Mouse (Mus musculus) retina, embryonic 14.5 days (tissue): ENCODE data around the gene Pcyt1a.

ENCODE experiments used
- DNase-seq: peaks from one replicate; pipeline ENCODE4 v3.0.0-alpha.2; 2015; ENCODE audit warnings: low spot score

Gene Pcyt1a

DNA sequence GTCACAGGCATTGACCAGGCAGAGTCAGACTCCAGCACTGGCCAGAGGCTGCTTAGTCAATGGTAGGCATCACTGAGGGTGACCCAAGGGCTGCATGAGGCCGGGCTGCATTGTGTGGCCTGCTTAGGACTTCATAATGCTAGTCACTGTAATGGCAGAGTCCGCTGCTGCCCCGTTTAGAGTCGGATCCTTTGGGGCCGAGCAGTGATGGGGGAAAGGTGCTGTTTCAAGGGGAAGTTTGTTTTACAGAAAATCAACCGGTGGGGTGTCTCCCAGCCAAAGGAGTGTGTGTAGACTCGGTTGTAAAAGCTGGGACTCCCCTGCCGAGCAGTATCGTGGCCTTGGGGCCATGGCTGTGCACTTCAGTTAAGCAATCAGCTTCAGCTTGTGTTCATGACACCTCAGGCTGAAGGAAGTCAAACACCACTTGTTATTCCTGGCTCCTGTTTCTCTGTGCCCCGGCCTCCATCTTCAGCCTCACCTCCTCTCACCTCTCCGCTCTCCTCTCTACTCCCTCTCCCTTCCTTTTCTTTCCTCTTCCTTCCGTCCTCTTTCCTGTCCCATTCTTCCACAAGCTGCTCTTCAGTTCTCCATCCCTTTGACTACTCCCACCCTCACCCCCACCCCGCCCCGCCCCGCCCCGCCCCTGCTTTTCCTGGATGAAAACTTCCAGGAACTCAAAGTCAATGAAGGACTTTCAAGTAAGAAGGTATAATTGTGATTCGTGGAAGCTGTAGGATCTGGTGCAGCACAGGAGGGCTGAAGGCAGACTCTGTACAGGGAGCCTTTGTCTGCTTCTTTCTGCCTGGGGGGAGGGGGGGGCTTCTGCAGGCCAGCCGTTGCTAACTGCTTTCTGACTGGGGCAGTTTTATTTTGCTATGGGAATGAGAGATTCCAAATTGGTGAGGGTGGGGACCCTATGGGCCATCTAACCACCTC lies 79.9 kb downstream of the Pcyt1a start:
- DNase-seq, result no peak

DNA sequence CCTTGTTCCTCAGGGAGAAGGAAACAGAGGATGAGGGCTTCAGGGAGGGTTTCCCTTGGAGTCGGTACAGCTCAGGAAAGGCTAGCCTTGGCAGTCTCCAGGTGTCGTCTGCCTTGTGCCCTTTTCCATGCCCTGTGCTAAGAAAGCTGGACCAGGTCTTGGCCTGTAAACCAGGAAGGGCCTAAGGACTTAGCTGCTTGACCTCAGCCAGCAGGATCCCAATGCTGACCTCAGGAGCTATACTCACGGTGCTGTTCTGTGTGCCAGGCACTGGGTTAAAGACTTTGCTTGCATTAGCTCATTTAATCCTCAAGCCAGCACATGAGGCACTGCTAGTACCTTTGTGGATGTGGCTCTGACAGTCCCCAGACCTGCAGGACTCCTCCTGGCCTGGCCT lies 80.6 kb downstream of the Pcyt1a start:
- no peak for DNase-seq

DNA sequence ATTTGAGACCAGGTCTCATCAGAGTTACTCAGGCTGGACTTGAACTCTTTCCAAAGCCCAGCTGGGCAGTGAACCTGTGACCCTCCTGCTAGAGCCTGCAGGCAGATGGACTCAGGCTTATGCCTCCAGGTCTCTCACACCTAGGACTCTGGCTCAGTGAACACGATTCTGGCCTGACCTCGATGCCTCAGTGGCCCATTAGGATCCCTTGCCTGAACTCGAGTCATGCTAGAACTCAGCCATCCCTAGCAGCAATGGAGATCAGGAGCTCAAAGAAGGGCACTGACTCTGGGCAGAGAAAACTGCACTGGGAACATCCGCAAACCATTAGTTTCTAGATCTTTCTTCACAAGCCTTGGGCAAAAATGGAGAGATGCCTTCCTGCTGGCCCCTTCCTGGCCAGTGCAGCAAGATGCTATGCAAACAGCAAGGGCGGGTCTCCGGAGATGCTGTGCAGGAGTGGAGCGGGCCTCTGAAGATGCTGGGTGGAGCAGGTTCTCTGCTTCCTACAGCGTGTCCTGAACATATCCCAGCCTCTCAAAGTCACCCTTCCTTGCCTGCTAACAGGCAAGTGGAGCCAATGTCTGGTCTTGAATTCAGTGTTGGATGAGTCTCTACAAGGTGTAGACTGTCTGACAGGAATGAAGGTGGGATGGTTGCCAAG lies 81.2 kb downstream of the Pcyt1a start:
- no peak for DNase-seq

DNA sequence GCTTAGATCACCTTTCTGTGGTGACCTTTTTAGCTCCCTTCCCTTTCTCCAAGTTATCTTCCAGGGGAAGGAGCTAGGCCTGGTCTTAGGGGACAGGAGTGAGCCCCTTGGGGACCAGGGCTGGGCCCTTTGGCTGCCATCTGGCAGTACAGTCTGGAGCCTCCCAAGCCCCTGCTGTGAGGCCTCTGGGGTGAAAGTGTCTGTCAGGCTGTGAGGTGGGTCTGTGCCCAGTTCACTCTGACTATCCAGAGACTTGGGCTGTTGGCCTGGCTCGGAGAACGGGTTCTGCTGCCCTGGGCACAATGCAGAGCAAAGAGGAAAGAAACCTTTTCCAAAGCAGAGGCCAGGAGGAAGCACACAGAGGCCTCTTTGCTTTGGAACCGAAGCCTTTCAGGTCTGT lies 82.2 kb downstream of the Pcyt1a start:
- DNase-seq, result no peak

DNA sequence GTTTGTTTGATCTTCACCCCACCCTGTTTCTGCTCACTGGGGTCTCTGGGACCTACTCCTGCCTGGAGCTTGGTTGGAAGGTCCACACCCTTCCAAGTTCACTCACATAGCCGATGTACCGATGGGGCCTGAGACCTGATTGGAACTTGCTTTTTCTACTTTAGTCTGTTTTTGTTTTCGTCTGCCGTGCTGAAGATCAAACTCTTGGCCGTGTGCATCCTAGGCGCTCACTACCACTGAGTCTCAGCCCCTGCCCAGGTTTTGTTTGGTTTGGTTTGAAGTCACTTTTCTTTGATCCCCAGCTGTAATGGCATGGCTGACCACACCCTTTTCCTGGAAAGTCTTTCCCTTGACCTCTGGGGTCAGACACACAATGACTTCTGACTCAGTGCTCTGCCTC lies 82.7 kb downstream of the Pcyt1a start:
- DNase-seq, result no peak

DNA sequence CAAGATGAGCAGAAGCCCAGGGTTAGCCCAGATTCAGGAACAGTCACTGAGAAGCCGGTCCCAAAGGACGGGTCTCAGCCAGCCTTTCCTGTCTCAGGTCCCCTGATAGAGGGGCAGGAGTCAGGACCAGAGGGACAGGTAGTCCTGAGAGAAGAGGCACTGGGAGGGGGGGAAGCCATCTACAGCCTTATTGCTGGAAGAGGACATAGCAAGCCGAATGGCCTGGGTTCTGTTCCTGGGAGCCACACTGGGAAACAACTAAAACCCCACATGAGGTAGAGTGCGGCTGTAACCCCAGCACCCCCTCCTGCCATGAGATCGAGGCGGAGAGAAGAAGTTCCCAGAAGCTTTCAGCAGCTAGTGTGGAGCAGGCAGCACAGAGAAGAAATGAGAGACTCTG lies 83.2 kb downstream of the Pcyt1a start:
- DNase-seq, result no peak

DNA sequence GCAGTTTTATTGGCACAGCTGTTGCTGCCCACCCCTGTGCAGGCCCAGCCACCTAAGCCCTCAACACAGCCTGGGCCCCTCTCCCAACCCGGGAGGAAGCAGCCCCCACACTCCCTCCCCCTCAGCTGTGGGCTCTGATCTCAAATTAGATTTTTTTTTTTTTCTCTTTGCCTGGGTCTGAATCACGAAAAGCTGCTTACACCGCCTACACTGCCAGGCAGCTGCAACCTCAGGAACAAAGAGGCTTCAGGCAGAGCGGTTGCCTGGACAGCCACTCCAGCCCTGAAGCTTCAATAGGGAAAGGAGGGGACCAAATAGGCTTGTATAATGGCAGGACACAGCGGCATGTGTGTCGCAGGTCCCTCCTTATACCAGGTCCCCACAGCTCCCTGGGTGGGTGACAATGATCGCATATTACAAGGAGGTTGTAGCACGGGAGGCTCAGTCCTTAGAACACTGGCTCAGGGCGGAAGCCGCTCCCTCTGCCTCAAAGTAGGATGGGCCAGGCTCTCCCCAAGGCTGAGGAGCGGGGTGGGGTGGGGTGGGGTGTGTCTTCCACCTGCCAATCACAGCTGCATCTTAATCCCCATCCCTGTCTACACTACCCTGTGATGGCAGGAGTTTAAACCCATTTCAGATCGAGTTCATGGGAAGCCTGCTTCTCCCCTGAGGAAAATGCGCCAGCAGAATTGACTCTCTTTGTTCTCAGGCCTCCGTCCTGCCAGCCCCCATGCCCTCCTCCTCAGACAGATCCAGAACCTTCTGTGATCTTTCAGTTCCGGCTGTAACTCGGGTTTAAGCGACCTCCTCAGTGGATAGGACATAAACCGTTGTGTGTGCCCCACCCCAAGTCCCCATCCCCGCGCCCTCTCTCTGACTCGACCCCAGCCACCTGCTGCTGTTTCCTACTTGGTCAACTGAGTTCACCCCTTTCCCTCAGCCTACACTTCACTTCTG lies 85.6 kb downstream of the Pcyt1a start:
- DNase-seq, result peak; percentile 76

DNA sequence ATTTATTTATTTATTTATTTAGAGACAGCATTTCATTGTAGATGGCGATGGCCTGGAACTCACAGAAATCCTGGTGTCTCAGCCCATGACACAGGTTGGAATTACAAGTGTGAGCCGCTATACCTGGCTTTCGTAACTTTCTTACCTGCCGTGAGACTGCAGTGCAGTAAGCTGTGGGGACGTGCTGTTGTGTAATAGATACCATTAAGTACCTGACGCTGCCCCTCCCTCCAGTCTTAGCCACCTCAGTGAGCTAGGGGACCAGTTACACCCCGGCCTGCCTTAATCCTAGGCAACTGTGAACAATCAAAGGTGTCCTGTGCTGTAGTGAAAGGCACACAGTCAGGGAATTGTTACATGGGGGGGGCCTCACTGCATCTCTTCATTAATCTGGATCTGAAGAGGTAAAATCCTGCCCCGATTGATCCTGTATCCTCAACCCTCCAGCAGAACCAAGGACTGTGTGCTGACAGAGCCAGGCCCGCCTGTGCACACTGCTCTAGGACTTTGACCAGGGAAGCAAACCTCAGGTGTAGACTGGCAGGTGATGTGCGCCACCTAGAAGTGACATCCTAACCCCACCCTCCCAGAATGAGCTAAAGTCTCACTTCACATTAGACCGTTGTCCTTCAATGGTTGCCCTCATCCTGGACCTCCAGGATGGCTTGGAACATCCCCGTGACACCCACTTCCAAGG lies 87.2 kb downstream of the Pcyt1a start:
- DNase-seq, result no peak

DNA sequence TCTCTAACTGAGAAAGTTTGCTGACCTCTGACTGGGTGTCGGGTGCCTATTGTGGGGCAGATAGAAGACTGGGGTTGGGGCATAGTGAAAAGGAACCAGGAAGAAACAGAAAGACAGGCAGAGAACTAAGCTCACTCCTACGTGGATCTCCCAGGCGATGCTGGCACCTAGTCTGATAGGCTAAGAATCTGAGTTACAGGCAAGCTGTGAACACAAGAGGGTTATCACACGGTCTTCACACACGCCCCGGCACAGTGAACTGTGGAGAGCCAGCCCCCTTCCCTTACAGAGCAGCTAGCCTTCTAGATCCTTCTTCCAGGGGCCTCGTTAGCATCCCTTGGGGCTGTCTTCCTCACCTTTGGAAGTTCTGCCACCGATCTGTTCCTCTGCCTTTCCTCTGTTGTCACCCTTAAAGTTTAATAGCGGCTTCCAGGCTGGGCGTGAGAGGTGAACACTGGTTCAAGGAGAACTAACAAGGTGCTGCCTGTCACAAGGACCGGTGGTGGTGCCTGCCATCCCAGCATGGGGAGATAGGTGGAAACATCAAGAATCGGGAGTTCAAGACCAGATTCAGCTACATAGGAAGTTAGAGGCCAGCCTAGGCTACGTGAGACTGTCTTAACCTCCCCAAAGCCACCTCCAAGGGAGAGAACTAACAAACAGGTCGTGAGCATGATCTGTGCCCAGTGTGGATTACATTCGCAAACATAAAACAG lies 89.1 kb downstream of the Pcyt1a start:
- DNase-seq, result no peak

DNA sequence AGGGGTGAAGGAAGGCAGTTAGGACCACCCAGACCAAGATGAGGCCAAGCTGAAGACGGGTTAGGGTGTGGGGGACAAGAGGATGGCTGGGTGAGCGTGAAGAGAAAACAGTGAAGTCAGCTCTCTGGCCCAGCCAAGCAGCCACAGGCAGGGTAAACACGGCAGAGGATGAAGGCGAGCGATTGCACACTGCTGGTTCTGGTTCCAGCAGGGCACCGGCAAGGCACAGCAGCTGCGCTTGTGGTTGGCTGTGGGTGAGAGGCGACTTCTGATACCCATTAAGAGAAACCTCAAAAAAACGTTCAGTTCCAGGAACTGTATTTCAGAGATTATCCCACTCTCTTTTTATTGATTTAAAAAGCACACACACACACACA lies 89.6 kb downstream of the Pcyt1a start:
- no peak for DNase-seq

DNA sequence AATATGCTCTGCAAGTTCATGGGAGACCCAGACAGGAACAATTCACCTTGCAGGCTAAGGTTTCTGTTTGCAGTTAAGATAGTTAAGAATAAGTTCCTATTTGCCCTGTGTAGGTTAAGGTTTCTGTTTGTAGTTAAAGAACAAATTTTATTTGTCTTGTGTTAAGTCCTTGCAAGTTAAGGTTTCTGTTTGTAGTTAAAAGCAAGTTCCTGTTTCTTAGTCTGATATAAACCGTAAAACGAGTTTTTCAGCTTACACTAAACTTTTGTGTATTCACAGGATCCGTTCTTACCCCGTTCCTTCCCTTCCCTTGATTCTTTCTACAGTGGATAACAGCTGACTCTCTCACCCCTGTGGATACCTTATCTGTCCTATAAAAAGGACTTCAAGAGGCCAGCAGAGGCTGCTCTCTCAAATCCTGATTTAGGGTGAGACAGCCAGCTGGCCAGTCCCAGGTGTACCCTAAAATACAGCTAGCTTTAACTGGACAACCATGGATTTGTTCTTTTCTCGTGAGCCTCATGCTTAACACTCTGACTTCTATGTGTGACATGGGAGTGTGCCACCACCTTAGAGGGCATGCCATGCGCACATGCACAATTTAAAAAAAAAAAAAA lies 92.0 kb downstream of the Pcyt1a start:
- no peak for DNase-seq

DNA sequence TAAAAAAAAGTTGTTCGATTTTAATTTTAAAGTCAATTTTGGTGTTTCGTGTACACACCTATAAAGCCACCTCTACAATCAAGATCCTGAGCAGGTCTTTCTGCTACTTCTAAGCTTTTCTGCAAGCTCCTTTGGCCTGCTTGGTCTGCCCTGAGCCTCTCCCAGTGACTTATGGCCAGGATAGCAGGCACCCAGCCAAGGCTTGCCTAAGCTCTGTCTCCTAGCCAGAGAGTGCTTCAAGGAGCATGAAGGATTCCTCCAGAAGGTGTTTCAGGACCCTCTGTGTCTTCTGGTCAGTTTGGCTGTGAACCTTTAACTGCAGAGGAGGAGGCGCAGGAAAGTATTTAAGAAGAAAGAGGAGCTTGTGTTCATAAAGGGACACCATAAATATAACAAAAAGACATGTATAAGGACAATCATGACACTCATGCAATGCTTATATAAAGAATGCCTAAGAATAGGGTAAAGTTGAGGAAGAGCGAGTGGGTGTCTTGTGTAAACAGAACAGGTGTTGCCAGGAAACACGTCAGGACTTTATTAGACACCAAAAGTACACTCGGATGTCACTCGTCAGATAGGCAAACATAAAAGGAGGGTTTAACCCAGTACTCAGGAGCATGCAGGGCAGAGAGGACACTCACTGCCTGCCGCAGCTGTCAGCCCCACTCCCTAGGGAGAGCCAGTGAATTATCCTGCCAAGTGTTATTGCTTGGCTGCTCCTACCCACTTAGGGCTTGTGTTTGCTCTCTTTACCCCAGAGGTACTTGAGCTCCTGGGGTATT lies 92.9 kb downstream of the Pcyt1a start:
- DNase-seq, result peak; percentile 66

DNA sequence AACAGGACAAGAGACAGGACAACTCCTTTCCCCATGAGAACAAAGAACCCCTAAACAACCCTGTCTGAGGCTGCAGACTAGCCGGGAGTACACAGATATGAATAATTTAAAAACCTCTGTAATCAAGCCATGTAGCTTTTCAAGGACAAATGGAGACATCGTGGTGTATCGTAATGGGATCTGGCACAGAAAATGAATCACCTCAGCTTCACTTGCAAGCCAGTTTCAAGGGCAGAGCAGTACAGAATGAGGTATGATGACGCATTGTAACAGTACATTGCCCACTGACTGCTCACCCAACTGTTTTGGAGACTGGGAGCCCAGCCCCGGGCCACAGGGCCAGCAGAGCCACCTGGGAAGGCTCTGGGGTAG lies 93.5 kb downstream of the Pcyt1a start:
- DNase-seq, result no peak
